Mouse (Mus musculus): ENCODE results near the gene Bola3.
A peak's percentile ranks its signal among the peaks of the same experiment; 100 is the strongest.

Bola3 gene

GRCm38 (mm10) chr6:83347916-83348315 lies 1.0 kb upstream of the Bola3 start:
- DNase-seq (ENCODE audit: low spot score in 2 of 2) = no peak

- peak; percentile 85 to 92 for DNase-seq (ENCODE audit: low spot score in 2 of 2)
These were observed 469 bp downstream of the Bola3 start for GRCm38 (mm10) chr6:83349274-83349958.

- no peak for DNase-seq (ENCODE audit: low spot score in 2 of 2)
These were observed 1.2 kb downstream of the Bola3 start for GRCm38 (mm10) chr6:83350172-83350571.

- DNase-seq (ENCODE audit: low spot score in 2 of 2) = no peak
These were observed 2.0 kb downstream of the Bola3 start for GRCm38 (mm10) chr6:83350851-83351405.

- DNase-seq (ENCODE audit: low spot score in 2 of 2) = no peak
These were observed 2.7 kb downstream of the Bola3 start for GRCm38 (mm10) chr6:83351490-83352160.

GRCm38 (mm10) chr6:83352666-83353410 lies 3.9 kb downstream of the Bola3 start:
- DNase-seq (ENCODE audit: low spot score in 2 of 2) = no peak

GRCm38 (mm10) chr6:83354856-83355781 lies 6.2 kb downstream of the Bola3 start:
- no peak for DNase-seq (ENCODE audit: low spot score in 2 of 2)

- peak; percentile 86 to 92 for DNase-seq (ENCODE audit: low spot score in 2 of 2)
These were observed 7.7 kb downstream of the Bola3 start for GRCm38 (mm10) chr6:83356569-83357138.

GRCm38 (mm10) chr6:83357436-83357835 lies 8.5 kb downstream of the Bola3 start:
- no peak for DNase-seq (ENCODE audit: low spot score in 2 of 2)

GRCm38 (mm10) chr6:83361523-83362248 lies 12.7 kb downstream of the Bola3 start:
- DNase-seq (ENCODE audit: low spot score in 2 of 2) = no peak

GRCm38 (mm10) chr6:83363075-83363474 lies 14.1 kb downstream of the Bola3 start:
- no peak for DNase-seq (ENCODE audit: low spot score in 2 of 2)

GRCm38 (mm10) chr6:83370316-83370965 lies 21.5 kb downstream of the Bola3 start:
- no peak for DNase-seq (ENCODE audit: low spot score in 2 of 2)

- DNase-seq (ENCODE audit: low spot score in 2 of 2) = peak; percentile 58 to 61
These were observed 22.4 kb downstream of the Bola3 start for GRCm38 (mm10) chr6:83371350-83371749.

GRCm38 (mm10) chr6:83373704-83374300 lies 24.9 kb downstream of the Bola3 start:
- no peak for DNase-seq (ENCODE audit: low spot score in 2 of 2)

- no peak for DNase-seq (ENCODE audit: low spot score in 2 of 2)
These were observed 32.9 kb downstream of the Bola3 start for GRCm38 (mm10) chr6:83381510-83382491.

- no peak for DNase-seq (ENCODE audit: low spot score in 2 of 2)
These were observed 36.7 kb downstream of the Bola3 start for GRCm38 (mm10) chr6:83385569-83386090.

GRCm38 (mm10) chr6:83392166-83392780 lies 43.3 kb downstream of the Bola3 start:
- no peak for DNase-seq (ENCODE audit: low spot score in 2 of 2)

Data from right cerebral cortex, adult 2 months (tissue).